In genomic region chr15:98153625-98154024, GRCm38 (mm10) we compare ENCODE assay signal across 9 mouse cellular contexts. TPM values are rescaled to one million over a fixed set of nuclear protein-coding genes. Genes with fewer than 3 reads are reported as not detected.
DNase-seq lines count a peak whose midpoint lies in the region; ATAC-seq and TF ChIP-seq lines count a peak whose summit lies in the region.
"Had no signal": no experiment of that assay in that cellular context is flagged by ENCODE, and none has a peak within 500 bp of the region (broad histone marks: within the 10 kb centered on the region; RNA-seq: fewer than 3 reads in every experiment).

No protein-coding gene starts in this region.

- TF ChIP-seq EP300 in lung, postnatal 0 days (IDR thresholded peaks at IDR 0.05), result no peak

- TF ChIP-seq CTCF in lung, postnatal 0 days (IDR thresholded peaks at IDR 0.05), result peak; percentile 72

- no peak overlapping the region for H3K27ac ChIP-seq in midbrain, embryonic 10.5 days (replicated peaks)
- no peak overlapping the region for H3K27ac ChIP-seq in midbrain, embryonic 13.5 days
- H3K27ac ChIP-seq in lung, postnatal 0 days (ENCODE audit: low read length), result no peak overlapping the region
- H3K27ac ChIP-seq: liver, embryonic 13.5 days had no signal

- ATAC-seq in midbrain, embryonic 13.5 days, result no peak
- ATAC-seq in lung, postnatal 0 days, result peak; percentile 33

- no peak overlapping the region for H3K4me2 ChIP-seq in midbrain, embryonic 13.5 days (replicated peaks)
- no peak overlapping the region for H3K4me2 ChIP-seq in lung, postnatal 0 days (replicated peaks; ENCODE audit: low read depth, low read length)
- H3K4me2 ChIP-seq: liver, embryonic 13.5 days had no signal

- H3K27me3 ChIP-seq in midbrain, embryonic 10.5 days (ENCODE audit: low read depth, poor library complexity, severe bottlenecking), result no peaks in the 10 kb centered on the region
- H3K27me3 ChIP-seq in midbrain, embryonic 13.5 days, result no peaks in the 10 kb centered on the region
- H3K27me3 ChIP-seq in lung, postnatal 0 days (replicated peaks; ENCODE audit: insufficient read depth, low read length), result no peaks in the 10 kb centered on the region
- H3K27me3 ChIP-seq: liver, embryonic 13.5 days had no signal

- peaks cover 2% of the 10 kb centered on the region; the same call in 1 of the 2 replicates for H3K4me1 ChIP-seq in midbrain, embryonic 10.5 days
- no peaks in the 10 kb centered on the region for H3K4me1 ChIP-seq in midbrain, embryonic 13.5 days (replicated peaks)
- no peaks in the 10 kb centered on the region for H3K4me1 ChIP-seq in lung, postnatal 0 days (ENCODE audit: insufficient read depth, low read depth, low read length)
- H3K4me1 ChIP-seq: liver, embryonic 13.5 days had no signal

- no peaks in the 10 kb centered on the region for H3K36me3 ChIP-seq in midbrain, embryonic 10.5 days
- no peaks in the 10 kb centered on the region for H3K36me3 ChIP-seq in midbrain, embryonic 13.5 days
- H3K36me3 ChIP-seq in lung, postnatal 0 days (ENCODE audit: insufficient read depth, low read length), result no peaks in the 10 kb centered on the region
- H3K36me3 ChIP-seq: liver, embryonic 13.5 days had no signal

- peak; percentile 48 to 63 for DNase-seq in cerebellum, postnatal 10 days
- no peak for DNase-seq in cerebellum, adult 9-11 months
- DNase-seq in midbrain, embryonic 10.5 days (ENCODE audit: low spot score), result peak; percentile 30
- peak; percentile 51 for DNase-seq in c-Kit-positive CD71-positive TER-119-positive erythroid progenitor cells, embryonic 14.5 days (ENCODE audit: low spot score)
- peak; percentile 92 for DNase-seq in lung, postnatal 0 days (ENCODE audit: low spot score)
- no peak for DNase-seq in gastrocnemius, adult 8-10 months (ENCODE audit: low spot score in 2 of 2)
- DNase-seq in adrenal gland, adult 8-10 months, result no peak
- DNase-seq: liver, embryonic 13.5 days had no signal

- H3K9ac ChIP-seq in midbrain, embryonic 13.5 days (replicated peaks), result no peak overlapping the region
- no peak overlapping the region for H3K9ac ChIP-seq in lung, postnatal 0 days (replicated peaks; ENCODE audit: low read depth)
- H3K9ac ChIP-seq: liver, embryonic 13.5 days had no signal

- WGBS in midbrain, embryonic 10.5 days, result 37% methylated on average over 3 of the region's 3 CpGs
- 32% methylated on average over 3 of the region's 3 CpGs for WGBS in midbrain, embryonic 13.5 days
- WGBS in lung, postnatal 0 days, result 36% methylated on average over 3 of the region's 3 CpGs

- no peaks in the 10 kb centered on the region for H3K9me3 ChIP-seq in midbrain, embryonic 10.5 days (replicated peaks)
- H3K9me3 ChIP-seq in midbrain, embryonic 13.5 days, result no peaks in the 10 kb centered on the region
- H3K9me3 ChIP-seq in lung, postnatal 0 days (ENCODE audit: low read length), result no peaks in the 10 kb centered on the region
- H3K9me3 ChIP-seq: liver, embryonic 13.5 days had no signal

- H3K4me3 ChIP-seq in midbrain, embryonic 10.5 days, result no peak overlapping the region
- H3K4me3 ChIP-seq in midbrain, embryonic 13.5 days (replicated peaks), result no peak overlapping the region
- no peak overlapping the region for H3K4me3 ChIP-seq in lung, postnatal 0 days (ENCODE audit: low read depth, low read length)
- H3K4me3 ChIP-seq: liver, embryonic 13.5 days had no signal

RNA-seq across cellular contexts. Expression of gene Asb8, which starts 11.8 kb away (rescaled TPM):
- 41.7 and 47.2 TPM in 2 replicates for polyA plus RNA-seq in midbrain, embryonic 10.5 days (2016; fragmentation: Nextera tagmentation; extraction: Ambion mirVana)
- 54.4 and 54.9 TPM in 2 replicates for polyA plus RNA-seq in midbrain, embryonic 13.5 days (2015; fragmentation: Nextera tagmentation; extraction: Ambion mirVana)
- polyA plus RNA-seq in lung, postnatal 0 days (2015; fragmentation: Nextera tagmentation; extraction: Ambion mirVana), result 40.3 and 42.3 TPM in 2 replicates
- 100 to 1,000 TPM; 123 to 141 (median 129) TPM for total RNA-seq in gastrocnemius, adult 8-10 months (2022)
- 10 to 100 TPM; 39.6 to 49.2 (median 43.8) TPM for total RNA-seq in adrenal gland, adult 8-10 months (2022)

RNA-seq across cellular contexts. Expression of gene Ccdc184, which starts 13.3 kb away (rescaled TPM):
- polyA plus RNA-seq in midbrain, embryonic 10.5 days (2016; fragmentation: Nextera tagmentation; extraction: Ambion mirVana), result 7.3 and 11.2 TPM in 2 replicates
- polyA plus RNA-seq in midbrain, embryonic 13.5 days (2015; fragmentation: Nextera tagmentation; extraction: Ambion mirVana), result 55.4 and 60.4 TPM in 2 replicates
- 0.04 and 0.07 TPM in 2 replicates for polyA plus RNA-seq in lung, postnatal 0 days (2015; fragmentation: Nextera tagmentation; extraction: Ambion mirVana)
- total RNA-seq in gastrocnemius, adult 8-10 months (2022), result not detected
- total RNA-seq in adrenal gland, adult 8-10 months (2022), result 1 to 10 TPM in 2 of 4 experiments, under 1 TPM in 2; 0.59 to 1.3 (median 1.0) TPM

RNA-seq across cellular contexts. Expression of gene Olfr288, which starts 41.7 kb away (rescaled TPM):
- not detected in 2 replicates for polyA plus RNA-seq in midbrain, embryonic 10.5 days (2016; fragmentation: Nextera tagmentation; extraction: Ambion mirVana)
- not detected in 2 replicates for polyA plus RNA-seq in midbrain, embryonic 13.5 days (2015; fragmentation: Nextera tagmentation; extraction: Ambion mirVana)
- not detected in 2 replicates for polyA plus RNA-seq in lung, postnatal 0 days (2015; fragmentation: Nextera tagmentation; extraction: Ambion mirVana)
- total RNA-seq in gastrocnemius, adult 8-10 months (2022), result not detected
- not detected for total RNA-seq in adrenal gland, adult 8-10 months (2022)
- polyA plus RNA-seq: liver, embryonic 13.5 days had no signal

Comparison
In these comparisons a context has a peak if more than half of its experiments do, and no peak if none do; other contexts are left out.
1. DNase-seq: peak in cerebellum, postnatal 10 days (2 of 2), midbrain, embryonic 10.5 days (single experiment), c-Kit-positive CD71-positive TER-119-positive erythroid progenitor cells, embryonic 14.5 days (single experiment) and lung, postnatal 0 days (single experiment); none in cerebellum, adult 9-11 months (single experiment), gastrocnemius, adult 8-10 months (0 of 2) and adrenal gland, adult 8-10 months (single experiment).